Mouse (Mus musculus) left cerebral cortex, postnatal 36 days (tissue): Measurements from ENCODE around the gene S100a6. TPM values are rescaled to one million over a fixed set of nuclear protein-coding genes. Genes with fewer than 3 reads are reported as not detected.

Experiments used
- DNase-seq, 2 experiments: peaks; one replicate each; pipeline ENCODE4 v3.0.0; 2021 to 2022; ENCODE audit warnings: low spot score in 2 of 2, mixed read lengths in 1 of 2
- intact Hi-C: fragments of 180-260 bp; cut with DNase I; formaldehyde crosslinking; loops from one replicate; pipeline ENCODE4 v1.15.1; 2025
- total RNA-seq, 2 experiments: library from RNA; stranded (reverse); gene quantifications; 2 replicates each; pipeline ENCODE4 v1.2.3; 2021

The S100a6 gene
- total RNA-seq, 2 experiments from 2014 or later: 28.7 to 30.9 TPM

DNA sequence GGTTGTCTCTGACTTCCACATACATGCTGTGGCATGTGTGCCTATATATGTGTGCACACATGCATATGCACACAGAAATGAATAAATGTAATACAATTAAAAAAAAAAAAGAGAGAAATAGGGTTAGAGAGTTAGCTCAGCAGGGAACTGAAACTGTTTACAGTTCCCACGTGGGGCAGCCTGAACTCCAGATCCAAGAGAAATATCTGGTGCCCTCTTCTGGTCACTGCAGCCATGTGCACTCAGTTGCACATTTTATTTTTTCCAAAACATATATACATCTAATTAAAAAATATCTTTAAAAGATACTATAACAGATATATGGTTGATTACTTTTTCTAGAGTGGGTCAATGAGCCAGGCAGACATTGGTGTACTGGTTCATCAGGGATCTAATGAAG lies 4.9 kb downstream of the S100a6 start:
- DNase-seq: no peak
- intact Hi-C loops: loop anchor here (5.0 kb wide), 1 partner anchor 35 kb away; the partner anchor contains the start of gene S100a7a

DNA sequence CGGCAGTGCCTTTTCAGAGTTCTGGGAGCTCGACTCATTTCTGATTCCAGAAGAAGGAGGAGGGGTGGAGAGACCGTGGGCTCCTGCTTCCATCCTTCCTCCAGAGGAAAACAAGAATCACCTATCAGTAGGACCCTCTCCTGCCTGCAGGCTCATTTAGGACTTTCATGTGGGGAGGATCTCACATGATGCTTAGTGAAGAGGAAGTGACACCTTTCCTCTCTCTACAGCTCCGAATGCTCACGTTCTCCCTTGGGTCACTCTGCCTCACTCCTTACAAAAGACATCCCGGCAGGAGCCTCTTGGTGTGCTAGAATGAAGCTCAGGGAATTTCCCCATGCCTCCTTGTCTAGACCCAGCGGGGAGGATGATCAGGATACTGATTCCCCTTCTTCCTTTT lies 8.9 kb downstream of the S100a6 start:
- intact Hi-C loops: no loop called here
- DNase-seq: no peak

DNA sequence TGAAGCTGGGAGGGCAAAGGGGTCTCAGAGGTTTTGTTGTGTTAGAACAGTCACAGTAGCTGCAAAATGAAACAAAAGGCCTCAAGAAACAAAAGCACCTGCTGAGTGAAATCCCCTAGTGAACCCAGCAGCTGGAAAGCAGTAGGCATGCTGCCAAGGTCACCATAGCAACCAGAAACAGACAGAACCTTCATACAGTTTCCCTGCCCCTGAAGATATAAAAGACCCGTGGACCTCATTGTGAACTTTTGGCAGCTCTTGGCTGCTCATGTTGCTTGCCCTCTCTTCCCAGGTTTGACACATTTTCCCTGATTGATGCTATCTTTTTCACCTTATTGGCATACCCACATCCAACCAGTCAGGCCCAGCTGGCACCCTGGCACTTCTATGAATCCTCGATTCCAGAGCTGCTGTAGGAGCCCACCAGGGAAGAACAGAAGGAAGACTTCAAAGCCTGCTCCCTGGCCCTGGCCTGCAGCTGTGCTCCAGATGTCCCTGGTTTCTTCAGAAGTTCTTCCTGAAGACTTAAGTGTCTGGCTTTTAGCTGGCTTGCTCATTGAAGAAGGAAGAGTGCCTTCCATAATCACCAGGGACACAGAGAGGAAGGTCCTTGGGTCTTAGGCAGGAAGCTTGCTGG lies 10.9 kb downstream of the S100a6 start:
- DNase-seq: no peak
- intact Hi-C loops: no loop called here

DNA sequence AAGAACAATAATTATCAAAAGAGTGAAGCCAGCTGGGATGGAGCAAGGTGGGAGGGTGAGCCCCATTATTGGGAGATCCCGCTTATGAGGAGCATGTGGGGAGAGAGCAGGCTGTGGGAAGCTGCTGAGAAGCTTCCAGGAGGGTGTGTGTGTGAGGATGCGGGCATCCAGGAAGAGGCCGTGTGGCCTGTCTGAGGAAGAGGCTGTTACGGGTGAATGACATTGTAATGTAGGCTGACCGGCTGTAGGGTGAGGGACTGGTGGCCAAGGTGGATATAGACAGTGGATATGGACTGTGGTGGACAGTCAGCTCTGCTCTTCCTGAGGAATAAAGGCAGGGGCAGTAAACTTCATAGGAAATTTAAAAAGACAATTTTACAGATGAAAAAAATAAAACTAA lies 12.8 kb downstream of the S100a6 start:
- intact Hi-C loops: no loop called here
- no peak for DNase-seq

DNA sequence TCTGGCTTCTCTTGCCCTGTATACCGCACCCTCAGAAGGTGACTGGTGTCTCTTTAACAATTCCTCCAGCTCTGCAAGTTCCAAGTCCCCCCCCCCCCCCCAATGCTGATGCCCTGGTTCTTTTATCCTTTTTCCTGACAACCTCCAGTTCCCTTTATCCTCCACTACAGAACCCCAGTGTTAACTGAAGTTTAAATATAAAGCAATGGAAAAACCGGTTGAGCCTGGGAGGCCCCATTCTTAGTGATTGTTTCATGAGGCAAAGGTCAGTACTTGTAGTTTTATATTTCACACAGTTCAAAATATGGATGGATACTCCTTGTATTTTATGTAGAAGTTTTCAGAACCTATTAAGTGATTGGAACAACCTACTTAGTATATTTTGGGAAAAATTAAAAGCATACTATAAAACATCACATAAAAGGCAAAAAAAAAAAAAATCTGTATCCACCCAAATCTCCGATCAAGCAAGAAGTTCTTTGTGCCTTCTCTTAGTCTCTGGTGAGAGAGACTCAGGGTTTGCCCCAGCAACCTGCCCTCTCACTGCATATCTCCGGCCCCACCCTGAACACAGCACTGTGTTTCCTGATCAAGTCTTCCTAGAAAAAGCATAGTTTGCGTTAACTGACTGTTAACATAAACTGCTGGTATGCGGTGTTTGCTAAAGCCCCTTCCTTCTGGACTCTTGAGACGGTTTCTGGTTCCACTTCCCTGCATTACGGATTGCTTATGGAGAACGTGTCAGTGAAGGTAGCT lies 13.8 kb downstream of the S100a6 start:
- DNase-seq: no peak
- intact Hi-C loops: no loop called here

DNA sequence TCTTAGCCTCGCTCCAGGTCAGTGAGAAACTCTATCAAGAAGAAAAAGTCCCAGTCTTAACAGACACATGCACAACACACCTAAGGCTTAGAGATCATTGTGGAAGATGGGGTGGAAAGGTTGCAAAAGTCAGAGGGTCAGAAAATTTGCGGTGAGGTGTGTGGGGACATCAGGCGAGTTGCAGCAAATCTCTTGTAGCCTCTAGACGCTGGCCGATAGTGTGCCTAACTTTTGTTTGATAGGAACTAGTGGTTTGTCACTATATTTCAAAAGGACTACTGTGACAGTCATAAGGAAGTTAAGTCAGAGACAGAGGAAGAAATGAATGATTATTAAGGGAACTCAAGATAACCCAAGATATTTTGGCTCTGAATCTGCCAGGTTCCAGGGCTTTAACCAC lies 14.7 kb downstream of the S100a6 start:
- intact Hi-C loops: no loop called here
- no peak for DNase-seq

DNA sequence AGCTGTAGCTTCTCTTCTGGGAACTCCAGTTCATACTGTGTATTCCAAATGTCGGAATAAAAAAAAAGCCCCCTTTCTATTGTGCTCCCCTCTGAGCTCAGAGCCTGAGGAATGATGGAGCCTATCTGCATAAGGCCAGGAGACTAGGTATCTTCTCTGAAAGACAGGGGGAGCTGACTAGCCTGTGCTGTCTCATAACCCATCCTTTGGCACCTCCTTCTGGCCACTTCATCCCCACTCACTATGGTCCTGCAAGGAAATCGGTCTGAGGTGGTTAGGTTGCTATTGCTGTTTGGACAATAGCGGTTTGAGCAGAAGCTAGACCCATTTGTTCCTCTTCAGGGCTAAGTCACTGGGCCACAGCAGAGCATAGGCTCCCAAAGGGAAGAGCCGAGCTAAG lies 15.1 kb downstream of the S100a6 start:
- intact Hi-C loops: no loop called here
- DNase-seq: no peak

DNA sequence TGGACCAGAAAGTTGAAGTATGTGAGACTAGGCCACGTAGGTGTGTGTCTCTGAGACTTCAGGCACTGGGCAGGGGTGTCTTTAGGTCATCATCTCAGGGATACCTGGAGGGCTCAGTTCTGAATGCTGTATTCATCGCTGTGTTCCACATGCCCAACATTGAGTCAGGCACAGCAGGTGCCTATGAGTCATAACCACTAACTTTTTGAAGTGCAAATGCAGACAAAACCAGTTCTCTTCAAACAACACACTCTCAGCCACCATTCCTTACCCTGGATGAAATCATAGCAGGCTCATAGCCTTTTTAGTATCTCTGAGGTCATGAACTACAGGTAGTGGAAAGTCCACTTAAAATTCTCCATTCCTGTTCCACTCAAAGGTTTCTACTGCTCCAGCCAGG lies 16.6 kb downstream of the S100a6 start:
- intact Hi-C loops: no loop called here
- DNase-seq: no peak

DNA sequence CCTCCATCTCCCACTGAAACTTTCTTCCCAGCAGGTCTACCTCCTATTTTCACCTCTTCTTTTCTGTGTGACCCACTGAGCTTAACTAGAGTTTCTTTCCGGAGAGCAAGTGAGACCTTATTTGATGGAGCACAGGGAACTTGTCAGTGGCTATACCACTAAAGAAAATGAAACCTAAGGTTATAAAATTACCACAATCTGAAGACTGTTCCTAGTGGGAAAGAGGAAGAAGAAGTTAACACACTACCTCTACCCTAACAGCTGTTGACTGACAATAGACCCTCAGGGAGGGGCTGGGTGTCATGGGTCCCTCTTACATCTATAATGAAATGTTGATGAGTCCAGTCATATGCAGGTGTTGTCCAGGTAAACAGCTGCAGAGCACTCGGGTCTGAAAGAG lies 19.3 kb downstream of the S100a6 start:
- intact Hi-C loops: no loop called here
- no peak for DNase-seq

DNA sequence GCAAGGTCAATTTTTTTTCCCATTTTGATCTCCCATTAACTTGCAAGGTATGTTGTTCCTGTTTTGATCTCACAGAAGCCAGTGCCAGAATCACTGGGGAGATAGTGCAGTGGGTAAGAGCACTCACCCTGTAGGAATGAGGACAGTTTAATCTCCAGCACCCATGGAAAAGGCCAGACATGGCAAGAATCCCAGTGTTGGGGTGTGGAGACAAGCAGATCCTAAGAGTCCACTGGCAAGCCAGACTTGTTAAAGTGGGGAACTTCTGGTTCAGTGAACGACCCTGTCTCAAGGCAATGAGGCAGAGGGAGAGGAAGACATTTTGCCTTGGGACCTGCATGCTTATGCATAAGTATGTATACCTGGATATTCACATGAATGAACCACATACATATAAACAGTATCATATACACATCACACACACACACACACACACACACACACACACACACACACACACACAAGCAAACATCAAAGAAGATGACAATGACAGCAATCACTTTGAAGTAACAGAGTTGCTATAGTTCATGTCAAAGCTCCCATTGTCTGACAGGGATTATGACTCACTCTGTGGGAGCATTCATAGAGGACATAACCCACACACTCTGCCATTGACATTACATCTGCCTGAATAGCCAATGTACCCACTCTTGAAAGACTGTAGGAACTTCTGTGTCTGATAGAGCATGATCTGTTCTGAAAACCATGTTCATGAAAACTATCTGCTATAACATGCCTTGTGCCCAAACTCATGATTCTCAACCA lies 26.0 kb downstream of the S100a6 start:
- no peak for DNase-seq
- intact Hi-C loops: no loop called here

DNA sequence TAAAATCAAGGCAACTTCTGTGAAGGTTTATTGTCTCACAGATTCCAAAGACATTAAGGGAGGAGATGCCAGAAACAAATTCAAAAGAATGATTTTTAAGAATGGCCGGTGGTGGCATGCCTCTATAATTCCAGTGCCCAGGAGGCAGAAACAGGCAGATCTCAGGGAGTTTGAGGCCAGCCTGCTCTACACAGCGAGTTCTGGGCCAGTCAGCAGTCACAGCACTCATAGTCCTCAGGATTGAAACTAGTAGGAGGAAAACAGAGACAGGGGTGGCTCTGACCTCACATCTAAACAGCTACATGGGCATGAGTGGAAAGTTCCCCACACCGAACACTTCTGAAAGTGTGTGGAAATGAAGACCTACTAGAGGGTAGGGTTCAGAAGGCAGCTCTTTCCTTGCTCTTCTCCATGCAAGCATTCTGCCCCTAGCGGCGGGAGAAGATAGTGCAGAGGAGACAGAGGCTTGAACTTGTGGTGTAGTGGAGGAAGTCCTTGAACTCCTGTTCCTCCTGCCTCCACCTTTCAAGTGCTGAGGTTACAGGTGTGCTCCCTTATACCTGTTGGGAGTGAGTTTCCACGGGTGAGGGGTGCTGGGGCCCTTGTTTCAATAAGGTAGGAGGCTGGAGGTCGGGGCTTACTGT lies 27.0 kb downstream of the S100a6 start:
- intact Hi-C loops: no loop called here
- DNase-seq: no peak

DNA sequence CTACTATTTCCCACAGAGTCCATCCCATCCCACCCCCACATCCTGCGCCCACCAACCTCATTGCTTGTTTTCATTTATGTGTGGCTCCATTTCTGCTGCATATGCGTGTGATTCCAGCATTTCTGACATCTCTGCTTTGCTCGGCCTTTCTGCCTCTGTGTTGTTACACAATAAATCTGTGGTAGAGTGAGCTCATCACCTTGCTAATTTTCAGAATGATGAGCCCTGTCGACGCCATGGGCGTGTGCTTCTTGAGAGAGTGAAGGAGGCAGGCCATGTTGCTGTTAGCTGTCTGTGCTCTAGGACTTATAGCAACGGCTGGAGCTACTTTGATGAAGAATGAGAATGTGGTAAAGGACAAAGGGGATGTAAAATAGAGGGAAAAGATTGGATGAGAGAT lies 28.3 kb downstream of the S100a6 start:
- DNase-seq: no peak
- intact Hi-C loops: no loop called here

DNA sequence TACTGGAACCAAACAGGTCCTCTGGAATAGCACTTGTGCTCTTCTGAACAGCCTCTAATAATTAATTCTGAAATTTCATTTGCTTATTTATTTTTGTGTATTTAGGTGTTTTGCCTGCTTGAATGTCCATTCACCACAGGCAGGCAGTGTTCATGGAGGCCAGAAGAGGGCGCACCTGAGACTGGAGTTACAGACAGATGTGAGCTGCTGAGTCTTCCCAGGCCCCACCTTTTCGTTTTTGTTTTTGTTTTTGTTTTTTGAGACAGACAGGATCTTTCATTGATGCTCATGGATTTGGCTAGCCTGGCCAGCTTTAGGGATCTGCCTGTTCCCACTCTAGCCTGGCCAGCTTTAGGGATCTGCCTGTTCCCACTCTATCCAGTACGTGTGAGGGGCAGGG lies 31.5 kb downstream of the S100a6 start:
- intact Hi-C loops: no loop called here
- peak in 1 of 2 experiments; percentile 25 for DNase-seq

DNA sequence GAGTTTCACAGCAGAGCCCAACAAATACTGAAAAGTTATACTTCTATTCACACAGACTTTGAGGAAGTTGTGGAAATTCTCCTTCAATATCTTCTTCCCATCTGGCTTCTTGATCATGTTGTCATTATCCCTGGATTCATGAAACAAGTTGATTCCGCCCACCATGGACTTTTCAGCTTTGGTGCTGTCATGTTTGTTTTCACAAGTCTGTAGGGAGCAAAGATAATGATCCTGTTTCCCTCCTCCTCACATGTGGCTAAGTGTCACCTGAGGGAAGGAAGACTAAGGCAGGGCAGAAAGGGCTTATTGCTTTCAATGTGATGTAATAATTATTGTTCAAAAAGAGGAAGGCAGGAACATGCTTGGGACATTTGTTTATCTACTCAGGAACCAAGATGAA lies 34.6 kb downstream of the S100a6 start:
- intact Hi-C loops: no loop called here
- no peak for DNase-seq

DNA sequence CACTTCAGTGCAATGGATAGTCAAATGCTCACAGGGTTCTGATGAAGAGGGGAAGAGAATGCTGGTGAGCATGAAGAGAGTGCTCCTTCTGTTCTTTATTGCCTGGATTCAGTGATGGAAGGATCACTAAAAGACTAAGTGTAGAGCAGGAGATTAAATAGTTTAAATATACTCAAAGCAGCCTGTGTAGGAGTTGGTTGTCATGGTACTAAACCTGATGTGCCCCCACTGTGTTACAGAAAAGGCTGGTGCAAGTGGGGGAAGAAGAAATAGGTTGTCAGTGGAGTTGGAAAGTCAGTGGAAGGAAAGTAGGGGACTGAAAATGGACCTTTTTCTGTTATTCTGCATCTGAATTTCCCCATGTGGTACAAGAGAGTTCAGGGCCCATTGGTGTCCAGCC lies 36.3 kb downstream of the S100a6 start:
- DNase-seq: peak in 1 of 2 experiments; percentile 8
- intact Hi-C loops: loop anchor here (2.0 kb wide), 1 partner anchor 62 kb away; no protein-coding TSS in a partner anchor

DNA sequence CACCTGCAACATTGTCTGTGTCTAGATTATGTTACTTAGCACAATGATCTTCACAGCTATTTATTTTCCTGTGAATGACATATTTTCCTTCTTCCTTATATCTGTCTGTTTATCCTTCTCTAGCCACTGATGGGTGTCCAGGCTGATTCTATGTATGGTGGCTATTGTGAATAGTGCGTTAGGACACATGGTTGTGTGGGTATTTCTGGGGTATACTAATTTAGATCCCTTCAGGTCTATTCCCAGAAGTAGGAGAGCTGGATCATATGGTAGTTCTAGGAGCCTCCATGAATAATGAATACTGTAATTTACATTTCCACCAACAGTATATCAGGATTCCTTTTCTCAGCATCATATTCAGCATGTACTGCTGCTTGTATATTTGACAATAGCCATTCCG lies 37.1 kb downstream of the S100a6 start:
- no peak for DNase-seq
- intact Hi-C loops: loop anchor here (2.0 to 5.0 kb wide), 3 partner anchors 33 to 138 kb away; partner anchors contain the start of genes S100a1 and S100a13

DNA sequence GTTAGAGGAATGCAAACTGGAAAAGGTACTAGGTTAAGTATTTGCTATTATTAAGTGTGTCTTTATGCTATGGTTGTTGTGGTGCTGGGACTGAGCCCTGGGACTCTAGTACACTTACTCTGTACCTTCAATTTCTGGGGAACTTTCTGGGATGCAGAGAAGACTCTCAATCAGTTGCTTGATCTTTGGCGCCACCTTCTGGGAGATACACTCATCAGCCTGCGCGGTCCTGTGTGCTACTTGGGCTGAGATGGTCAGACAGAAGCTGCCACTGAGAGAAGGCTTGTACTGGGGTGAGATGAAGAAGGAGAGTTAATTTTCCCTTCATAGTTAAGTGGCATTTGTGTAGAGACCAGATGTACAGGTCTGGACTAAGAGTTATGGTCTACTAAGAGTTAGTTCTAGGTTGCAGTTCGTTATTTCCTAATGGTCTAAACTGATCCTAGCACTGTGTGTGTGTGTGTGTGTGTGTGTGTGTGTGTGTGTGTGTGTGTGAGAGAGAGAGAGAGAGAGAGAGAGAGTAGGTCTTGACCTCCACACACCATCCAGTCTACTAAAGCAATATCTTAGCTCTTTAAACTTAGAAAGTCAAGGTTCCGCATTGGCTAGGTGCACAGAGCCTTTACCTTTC lies 40.3 kb downstream of the S100a6 start:
- DNase-seq: peak; percentile 71 to 80
- intact Hi-C loops: loop anchor here (2.0 to 5.0 kb wide), 3 partner anchors 36 to 158 kb away; partner anchors contain the start of genes S100a1 and S100a13

DNA sequence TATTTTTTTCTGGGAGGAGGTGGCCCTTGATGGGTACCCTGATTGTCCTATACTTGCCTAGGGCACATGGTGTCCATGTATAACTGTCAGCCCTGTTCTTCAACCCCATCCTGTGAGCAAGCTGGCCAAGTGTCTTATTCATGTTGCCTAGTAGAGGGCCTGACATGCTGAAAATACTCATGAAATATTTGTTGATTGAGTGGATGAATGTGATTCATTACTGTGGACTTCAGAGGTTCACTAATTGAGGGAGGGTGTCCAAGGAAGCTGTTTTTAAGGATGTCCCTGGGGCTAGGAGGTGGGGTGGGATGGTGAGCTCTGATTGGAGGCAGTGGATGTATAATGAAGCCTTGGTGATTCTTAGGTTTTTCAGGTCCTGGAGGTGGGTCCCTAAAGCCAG lies 41.0 kb downstream of the S100a6 start, which contains the start of gene S100a7a:
S100a7a (plus strand) TSS at position 301 of the 400 bp plus-strand sequence.
- intact Hi-C loops: loop anchor here (2.0 to 5.0 kb wide), 3 partner anchors 36 to 159 kb away; partner anchors contain the start of genes S100a1 and S100a13
- no peak for DNase-seq

DNA sequence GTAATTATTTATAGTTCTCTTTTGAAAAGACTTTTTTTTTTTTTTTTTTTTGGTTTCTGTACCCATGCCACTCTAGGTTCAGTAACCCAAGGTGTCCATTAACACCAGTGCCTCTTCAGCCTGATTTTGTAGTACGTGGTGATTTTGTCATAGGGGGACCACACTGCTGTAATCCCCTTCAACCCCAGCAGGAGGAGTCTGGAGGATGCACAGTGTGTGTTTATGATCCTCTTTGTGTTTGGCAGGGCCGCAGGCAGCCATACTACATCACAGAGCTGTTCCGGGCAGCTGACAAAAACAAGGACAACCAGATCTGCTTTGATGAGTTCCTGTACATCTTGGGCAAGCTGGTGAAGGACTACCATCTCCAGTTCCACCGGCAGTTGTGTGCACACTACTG lies 44.7 kb downstream of the S100a6 start:
- intact Hi-C loops: no loop called here
- no peak for DNase-seq
